Mouse (Mus musculus) midbrain, embryonic 11.5 days (tissue): Measurements from ENCODE around the gene Rhou. TPM values are rescaled to one million over a fixed set of nuclear protein-coding genes. Genes with fewer than 3 reads are reported as not detected.
"Not testable (repeated sequence)": the region's sequence is repeated elsewhere in the genome, so short reads cannot be mapped to it uniquely, and the experiment has no call there.

Experiments
- ATAC-seq: fragments of 200-750 bp; cut with Nextera tagmentation; 2 replicates; pipeline ENCODE4 v1.8.0; 2017; ENCODE audit warnings: moderate TSS enrichment, moderate library complexity; ENCODE audit not compliant: low FRiP score
- DNase-seq: peaks from one replicate; pipeline ENCODE4 v3.0.0; 2015; ENCODE audit warnings: low spot score; ENCODE audit errors: missing footprints
- H3K27ac ChIP-seq: fragments of 300-500 bp; sonication (generic); 2 replicates; pipeline ENCODE4 v1.5.1; 2014; ENCODE audit warnings: low read depth, low read length
- H3K27me3 ChIP-seq: fragments of 300-500 bp; sonication (generic); 2 replicates; pipeline ENCODE4 v1.6.1; 2014; ENCODE audit warnings: mild to moderate bottlenecking, low read length, moderate library complexity, mixed read lengths; ENCODE audit not compliant: control insufficient read depth, insufficient read depth
- H3K36me3 ChIP-seq: fragments of 300-500 bp; sonication (generic); 2 replicates; pipeline ENCODE4 v1.6.1; 2014; ENCODE audit warnings: mild to moderate bottlenecking, low read length, moderate library complexity, mixed read lengths; ENCODE audit not compliant: control insufficient read depth, insufficient read depth
- H3K4me1 ChIP-seq: fragments of 300-500 bp; sonication (generic); 2 replicates; pipeline ENCODE4 v1.6.1; 2014; ENCODE audit warnings: low read length; ENCODE audit not compliant: control insufficient read depth, insufficient read depth
- H3K4me2 ChIP-seq: fragments of 300-500 bp; sonication (generic); 2 replicates; pipeline ENCODE4 v1.6.1; 2014; ENCODE audit warnings: mild to moderate bottlenecking, moderate library complexity
- H3K4me3 ChIP-seq: fragments of 300-500 bp; sonication (generic); 2 replicates; pipeline ENCODE4 v1.5.1; 2014; ENCODE audit warnings: low read depth, low read length
- H3K9ac ChIP-seq: fragments of 300-500 bp; sonication (generic); 2 replicates; pipeline ENCODE4 v1.6.1; 2014; ENCODE audit warnings: low read length
- H3K9me3 ChIP-seq: fragments of 300-500 bp; sonication (generic); 2 replicates; pipeline ENCODE4 v1.6.1; 2016; ENCODE audit warnings: low read length; ENCODE audit not compliant: control insufficient read depth
- WGBS: fragments of 180-500 bp; shearing (Covaris S2); extraction: QIAGEN DNeasy Blood & Tissue Kit; methylation state at CpG from one replicate; pipeline ENCODE4 v1.1.7; 2014; 5-methylcytosine and 5-hydroxymethylcytosine counted together
- polyA plus RNA-seq: library from polyadenylated mRNA; unstranded; fragments of >200 nt; fragmentation: Nextera tagmentation; extraction: Ambion mirVana; gene quantifications from 2 replicates; pipeline ENCODE4 v1.2.1, GENCODE M21; 2014

The Rhou gene
- polyA plus RNA-seq = 7.7 and 8.3 TPM in 2 replicates

GRCm38 (mm10) chr8:123653308-123653993 lies at the start of gene Rhou:
Rhou (plus strand) TSS chr8:123653929.
- peak within 1 kb of the TSS; percentile 86 for H3K27ac ChIP-seq
- H3K9ac ChIP-seq = peak within 1 kb of the TSS; percentile 93
- H3K36me3 ChIP-seq = 0 out of 2 replicates have a peak, but pooled peaks cover 2% of the 10 kb centered on the region
- peaks cover 16% of the 10 kb centered on the region for H3K4me1 ChIP-seq
- peak; percentile 99 for DNase-seq
- H3K4me3 ChIP-seq = peak within 1 kb of the TSS; percentile 72
- peak within 1 kb of the TSS; percentile 76 for H3K4me2 ChIP-seq
- under 1% methylated on average over 56 of the region's 58 CpGs for WGBS
- ATAC-seq = peak; percentile 92
- H3K27me3 ChIP-seq = no peaks in the 10 kb centered on the region
- no peaks in the 10 kb centered on the region for H3K9me3 ChIP-seq

- H3K9ac ChIP-seq, H3K36me3 ChIP-seq, H3K27ac ChIP-seq, H3K27me3 ChIP-seq, H3K9me3 ChIP-seq, DNase-seq, H3K4me3 ChIP-seq, H3K4me1 ChIP-seq, ATAC-seq, H3K4me2 ChIP-seq: not testable (repeated sequence)
- 60% methylated on average over 1 of the region's 5 CpGs for WGBS
These were observed 41.1 kb upstream of the Rhou start for GRCm38 (mm10) chr8:123612652-123613051.

- not testable (repeated sequence) for H3K4me3 ChIP-seq, H3K4me1 ChIP-seq, H3K9me3 ChIP-seq, DNase-seq, H3K4me2 ChIP-seq, H3K27ac ChIP-seq, H3K9ac ChIP-seq, H3K36me3 ChIP-seq, ATAC-seq
- no CpG with 5 or more reads among the region's 39 CpGs for WGBS
- peaks cover 25% of the 10 kb centered on the region for H3K27me3 ChIP-seq
These were observed 30.2 kb upstream of the Rhou start for GRCm38 (mm10) chr8:123623523-123623922.

GRCm38 (mm10) chr8:123624274-123624673 lies 29.5 kb upstream of the Rhou start:
- Histone ChIP-seq H3K4me3 (no peak overlapping the region), H3K27me3 (peaks cover 25% of the 10 kb centered on the region), H3K4me2 (no peak overlapping the region), H3K9me3 (no peaks in the 10 kb centered on the region), H3K27ac (no peak overlapping the region), H3K9ac (no peak overlapping the region), H3K4me1 (peaks cover 4% of the 10 kb centered on the region; the same call in 1 of the 2 replicates), H3K36me3 (no peaks in the 10 kb centered on the region)
- DNase-seq (peak; percentile 83), ATAC-seq (no peak)
- WGBS = 59% methylated on average over 5 of the region's 5 CpGs

- H3K9ac ChIP-seq = no peak overlapping the region
- no peaks in the 10 kb centered on the region for H3K9me3 ChIP-seq
- H3K27me3 ChIP-seq = peaks cover 25% of the 10 kb centered on the region
- 70% methylated on average over 1 of the region's 1 CpGs for WGBS
- no peak overlapping the region for H3K4me2 ChIP-seq
- DNase-seq = peak; percentile 70
- peaks cover 4% of the 10 kb centered on the region; the same call in 1 of the 2 replicates for H3K4me1 ChIP-seq
- H3K27ac ChIP-seq = no peak overlapping the region
- ATAC-seq = no peak
- no peak overlapping the region for H3K4me3 ChIP-seq
- H3K36me3 ChIP-seq = no peaks in the 10 kb centered on the region
These were observed 29.0 kb upstream of the Rhou start for GRCm38 (mm10) chr8:123624702-123625101.

- H3K4me2 ChIP-seq = no peak overlapping the region
- H3K36me3 ChIP-seq = no peaks in the 10 kb centered on the region
- WGBS = 34% methylated on average over 2 of the region's 2 CpGs
- H3K4me1 ChIP-seq = peaks cover 4% of the 10 kb centered on the region; the same call in 1 of the 2 replicates
- peak; percentile 80 for DNase-seq
- no peak overlapping the region for H3K4me3 ChIP-seq
- H3K9me3 ChIP-seq = no peaks in the 10 kb centered on the region
- peaks cover 25% of the 10 kb centered on the region for H3K27me3 ChIP-seq
- no peak overlapping the region for H3K27ac ChIP-seq
- H3K9ac ChIP-seq = no peak overlapping the region
- no peak for ATAC-seq
These were observed 28.0 kb upstream of the Rhou start for GRCm38 (mm10) chr8:123625717-123626116.

GRCm38 (mm10) chr8:123627410-123628147 lies 26.1 kb upstream of the Rhou start:
- DNase-seq = peak; percentile 76
- no peak overlapping the region for H3K4me3 ChIP-seq
- peaks cover 25% of the 10 kb centered on the region for H3K27me3 ChIP-seq

GRCm38 (mm10) chr8:123628253-123628967 lies 25.3 kb upstream of the Rhou start:
- Histone ChIP-seq H3K4me1 (peaks cover 4% of the 10 kb centered on the region; the same call in 1 of the 2 replicates), H3K36me3 (no peaks in the 10 kb centered on the region), H3K9me3 (no peaks in the 10 kb centered on the region), H3K4me3 (peak overlapping the region; percentile 22), H3K27ac (no peak overlapping the region), H3K27me3 (peaks cover 25% of the 10 kb centered on the region), H3K4me2 (peak overlapping the region; percentile 54), H3K9ac (peak overlapping the region; percentile 31; the same call in 1 of the 2 replicates)
- DNase-seq = peak; percentile 94
- ATAC-seq = 0 out of 2 replicates have a peak, but pooled peaks have one; percentile 14
- WGBS = under 1% methylated on average over 8 of the region's 8 CpGs

More at GRCm38 (mm10) chr8:123627410-123628147, 26.1 kb upstream of the Rhou start:
- no peak overlapping the region for H3K27ac ChIP-seq
- ATAC-seq = no peak
- no peaks in the 10 kb centered on the region for H3K9me3 ChIP-seq
- H3K9ac ChIP-seq = no peak overlapping the region
- WGBS = 63% methylated on average over 6 of the region's 6 CpGs
- no peaks in the 10 kb centered on the region for H3K36me3 ChIP-seq
- H3K4me2 ChIP-seq = no peak overlapping the region
- peaks cover 4% of the 10 kb centered on the region; the same call in 1 of the 2 replicates for H3K4me1 ChIP-seq
